Mouse (Mus musculus) left cerebral cortex, adult 8-10 months (tissue): Measurements from ENCODE around the gene Shisa6. TPM values are rescaled to one million over a fixed set of nuclear protein-coding genes. Genes with fewer than 3 reads are reported as not detected.

Source experiments
- DNase-seq, 2 experiments: peaks; one replicate each; pipeline ENCODE4 v3.0.0; 2022; ENCODE audit warnings: low spot score in 2 of 2
- total RNA-seq, 4 experiments: library from RNA; stranded (reverse); gene quantifications; 2 replicates each; pipeline ENCODE4 v1.2.4; 2022

The Shisa6 gene
- 10 to 100 TPM; 11.4 to 15.4 (median 14.0) TPM for total RNA-seq

DNA sequence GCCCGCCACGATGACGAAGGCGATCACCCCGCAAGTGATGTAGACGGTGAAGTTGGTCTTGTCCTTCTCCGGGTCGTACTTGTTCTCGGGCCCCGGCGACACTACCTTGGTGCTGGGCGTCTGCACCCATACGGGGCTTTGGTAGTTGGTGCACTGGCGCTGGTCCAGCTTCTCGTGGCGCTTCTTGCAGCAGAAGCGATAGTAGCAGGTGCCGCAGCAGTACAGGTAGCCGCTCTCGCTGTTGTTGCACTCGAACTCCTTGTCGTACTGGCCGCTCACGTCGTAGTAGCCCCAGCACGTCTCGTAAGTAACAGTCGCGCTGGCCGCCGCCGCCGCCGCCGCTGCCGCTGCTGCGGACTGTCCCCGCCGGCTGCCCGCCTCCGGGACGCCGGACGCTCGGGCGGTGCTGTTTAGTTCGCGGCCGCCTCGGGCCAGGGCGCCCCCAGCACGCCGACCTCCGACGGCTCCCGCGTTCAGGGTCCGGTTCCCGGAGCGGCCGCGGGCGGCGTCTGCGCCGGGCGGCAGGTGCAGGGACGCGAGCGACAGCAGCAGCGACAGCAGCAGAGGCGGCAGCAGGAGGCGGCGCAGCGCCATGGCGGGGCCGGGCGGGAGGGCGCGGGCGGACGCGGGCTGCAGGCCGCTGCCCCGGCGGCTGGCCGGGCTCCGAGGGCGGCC lies at the start of gene Shisa6:
Gene Shisa6 (minus strand): TSS at position 594 of the 675 bp plus-strand sequence.
- no peak for DNase-seq

- DNase-seq = no peak
These were observed 48.1 kb upstream of the Shisa6 start for GRCm38 (mm10) chr11:66573888-66574287.

GRCm38 (mm10) chr11:66569045-66569444 lies 43.3 kb upstream of the Shisa6 start:
- no peak for DNase-seq

- DNase-seq = no peak
These were observed 42.6 kb upstream of the Shisa6 start for GRCm38 (mm10) chr11:66568386-66568791.

- DNase-seq = no peak
These were observed 41.6 kb upstream of the Shisa6 start for GRCm38 (mm10) chr11:66567382-66567781.

GRCm38 (mm10) chr11:66562274-66562673 lies 36.5 kb upstream of the Shisa6 start:
- no peak for DNase-seq

GRCm38 (mm10) chr11:66537820-66538219 lies 12.1 kb upstream of the Shisa6 start:
- no peak for DNase-seq

- DNase-seq = no peak
These were observed 10.1 kb upstream of the Shisa6 start for GRCm38 (mm10) chr11:66535866-66536265.

DNA sequence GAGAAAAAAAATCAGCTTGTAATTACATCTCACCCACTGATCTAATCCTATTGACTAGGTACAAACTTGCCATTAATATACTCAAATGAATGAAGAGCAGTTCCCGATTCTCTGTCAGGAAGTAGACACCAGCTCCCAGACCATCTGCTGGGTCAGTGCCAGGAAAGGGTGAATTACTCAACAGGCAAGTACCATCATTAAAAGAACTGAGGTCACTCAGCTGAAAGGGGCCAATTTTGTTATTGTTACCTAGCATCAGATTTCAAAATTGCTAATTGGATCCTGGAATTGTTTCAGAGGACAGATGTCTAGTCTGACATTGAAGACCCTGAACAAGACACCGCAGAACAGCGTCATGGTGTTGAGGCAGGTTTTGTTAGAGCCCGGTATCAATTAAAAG lies 9.4 kb upstream of the Shisa6 start:
- DNase-seq = no peak

GRCm38 (mm10) chr11:66534291-66534690 lies 8.5 kb upstream of the Shisa6 start:
- no peak for DNase-seq

GRCm38 (mm10) chr11:66528146-66528545 lies 2.4 kb upstream of the Shisa6 start:
- DNase-seq = no peak

- DNase-seq = no peak
These were observed 1.6 kb upstream of the Shisa6 start for GRCm38 (mm10) chr11:66527343-66527742.

DNA sequence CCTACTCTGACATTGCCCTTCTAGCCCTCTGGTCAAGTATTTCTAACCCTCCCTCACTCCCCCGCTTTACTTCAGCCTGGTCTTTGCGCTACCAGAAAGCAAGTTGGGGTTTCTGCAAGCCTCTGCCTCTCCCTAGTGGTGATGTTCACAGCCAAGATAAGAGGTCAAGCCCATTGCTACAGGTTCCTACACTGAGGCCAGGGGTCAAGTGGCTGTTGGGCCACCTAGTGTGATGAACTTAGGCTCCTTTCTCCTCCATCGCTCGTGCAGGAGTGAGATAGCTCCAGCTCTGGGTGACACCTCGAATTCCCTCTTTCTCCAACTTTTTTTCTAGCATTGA lies 1.2 kb upstream of the Shisa6 start:
- no peak for DNase-seq

GRCm38 (mm10) chr11:66526046-66526980 lies 549 bp upstream of the Shisa6 start:
- DNase-seq = peak; percentile 19 to 23

GRCm38 (mm10) chr11:66524251-66524650 lies 1.5 kb downstream of the Shisa6 start:
- DNase-seq = no peak

GRCm38 (mm10) chr11:66522376-66522775 lies 3.4 kb downstream of the Shisa6 start:
- peak in 1 of 2 experiments; percentile 30 for DNase-seq

DNA sequence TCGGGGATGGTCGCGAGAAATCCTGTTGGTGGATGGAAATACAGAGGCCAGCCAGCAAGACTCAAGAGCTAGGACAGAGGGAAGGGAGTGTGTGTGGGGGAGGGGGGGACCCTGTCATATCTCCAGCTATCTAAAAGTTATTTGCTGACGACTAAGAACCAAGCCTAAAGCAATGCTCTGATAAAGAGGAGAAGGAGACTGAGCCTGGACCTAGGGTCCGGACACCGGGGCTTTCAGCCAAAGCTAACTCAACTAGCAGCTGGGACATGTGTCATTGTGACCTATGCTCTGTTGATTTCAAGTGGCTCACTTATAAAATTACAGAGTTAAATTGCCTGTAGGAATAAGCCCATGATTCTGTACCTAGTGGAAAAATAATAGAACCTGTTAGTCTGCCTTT lies 6.4 kb downstream of the Shisa6 start:
- DNase-seq = no peak

GRCm38 (mm10) chr11:66514346-66514745 lies 11.4 kb downstream of the Shisa6 start:
- DNase-seq = no peak

DNA sequence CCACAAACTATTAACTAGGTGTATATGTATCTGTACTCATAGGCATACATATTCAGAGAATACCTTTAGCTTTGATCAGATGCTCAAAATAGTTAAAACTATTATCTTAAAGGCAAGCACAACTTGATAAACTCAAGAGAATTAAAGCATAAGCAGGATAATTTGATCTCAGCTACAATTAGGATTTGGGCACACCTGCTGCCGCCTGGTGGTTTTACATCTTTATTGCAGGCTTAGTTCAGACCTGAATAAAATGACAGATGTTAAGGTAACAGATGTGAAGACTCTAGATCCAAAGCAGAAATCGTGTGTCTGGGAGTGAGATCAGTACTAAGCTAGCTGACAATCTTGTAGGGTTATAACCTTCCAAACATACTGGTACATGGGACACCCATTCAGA lies 24.8 kb downstream of the Shisa6 start:
- DNase-seq = no peak

GRCm38 (mm10) chr11:66498857-66499445 lies 26.8 kb downstream of the Shisa6 start:
- no peak for DNase-seq

DNA sequence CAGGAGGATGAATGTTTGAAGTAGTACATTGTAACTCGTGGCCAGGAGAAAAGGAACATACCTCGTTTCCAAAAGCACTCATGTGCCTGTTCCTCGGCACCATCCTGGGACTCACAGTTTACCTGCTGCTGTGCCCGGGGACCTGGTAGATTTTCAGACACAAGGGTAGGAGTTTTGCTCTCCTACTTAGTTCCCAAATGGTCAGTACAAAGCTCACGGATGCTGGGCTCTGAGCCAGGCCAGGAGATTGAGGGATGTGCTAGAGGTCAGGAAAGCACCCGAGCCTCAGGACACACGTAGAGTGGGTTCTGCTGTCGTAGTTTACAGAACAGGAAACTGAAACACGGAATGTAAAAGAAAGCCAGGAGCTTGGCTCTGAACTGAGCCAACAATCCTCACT lies 29.5 kb downstream of the Shisa6 start:
- no peak for DNase-seq

DNA sequence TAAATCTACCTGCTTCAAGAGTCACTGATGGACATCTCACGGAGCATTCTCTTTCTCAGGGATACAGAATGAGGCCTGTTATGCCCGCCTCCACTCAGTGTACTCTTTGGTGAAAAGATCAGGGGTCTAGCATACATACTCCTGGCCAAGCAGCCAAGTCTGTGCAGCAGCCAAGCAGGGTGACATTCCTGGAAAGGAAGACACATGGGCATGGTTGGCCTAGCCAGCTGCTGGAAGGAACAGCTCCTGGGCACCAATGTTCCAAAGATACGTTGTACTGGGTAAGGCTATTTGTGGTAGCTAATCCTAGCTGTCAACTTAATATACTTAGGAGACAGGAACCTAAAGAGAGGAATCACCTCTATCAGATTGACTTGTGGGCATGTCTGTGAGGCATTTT lies 31.4 kb downstream of the Shisa6 start:
- DNase-seq = no peak
